9 mouse cellular contexts compared by ENCODE assay signal in the genomic region with DNA sequence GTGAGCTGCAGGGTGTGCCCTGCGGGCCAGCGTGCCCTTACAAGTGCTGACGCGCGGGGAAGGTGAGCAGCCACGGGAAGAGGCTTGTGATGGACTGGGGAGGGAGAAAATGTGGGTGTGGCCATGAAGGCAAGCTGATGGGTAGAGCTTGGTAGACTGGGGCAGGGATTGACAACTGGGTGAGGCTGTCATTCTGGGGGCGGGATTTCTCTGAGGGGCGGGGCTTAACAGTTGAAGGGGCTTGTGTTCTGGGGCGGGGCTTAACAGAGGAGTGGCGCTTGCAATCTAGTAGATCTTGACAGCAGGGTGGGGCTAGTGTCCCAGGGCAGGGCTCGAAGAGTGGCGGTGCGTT. TPM values are rescaled to one million over a fixed set of nuclear protein-coding genes. Genes with fewer than 3 reads are reported as not detected.
A peak's percentile ranks its signal among the peaks of the same experiment; 100 is the strongest.
DNase-seq lines count a peak whose midpoint lies in the region; ATAC-seq lines count a peak whose summit lies in the region.
"Had no signal": no experiment of that assay in that cellular context is flagged by ENCODE, and none has a peak within 500 bp of the region (broad histone marks: within the 10 kb centered on the region; RNA-seq: fewer than 3 reads in every experiment).

No protein-coding gene starts in this region.

- peaks cover 37% of the 10 kb centered on the region for H3K4me1 ChIP-seq in heart, embryonic 13.5 days
- H3K4me1 ChIP-seq in embryonic facial prominence, embryonic 15.5 days, result peaks cover 38% of the 10 kb centered on the region
- peaks cover 44% of the 10 kb centered on the region for H3K4me1 ChIP-seq in midbrain, embryonic 13.5 days (replicated peaks)

- H3K27ac ChIP-seq in heart, embryonic 13.5 days (replicated peaks), result 0 out of 2 replicates have a peak overlapping the region, but pooled peaks have one; percentile 13
- peak overlapping the region; percentile 51; the same call in 1 of the 2 replicates for H3K27ac ChIP-seq in embryonic facial prominence, embryonic 15.5 days (replicated peaks)
- no peak overlapping the region for H3K27ac ChIP-seq in midbrain, embryonic 13.5 days

- WGBS in heart, embryonic 13.5 days, result 2% methylated on average over 13 of the region's 13 CpGs
- WGBS in embryonic facial prominence, embryonic 15.5 days, result 0% methylated on average over 12 of the region's 13 CpGs
- WGBS in midbrain, embryonic 13.5 days, result 2% methylated on average over 13 of the region's 13 CpGs

- no peak for DNase-seq in heart, postnatal 36 days
- peak; percentile 94 for DNase-seq in ES-CJ7 (ENCODE audit: low read depth, low spot score)
- peak; percentile 85 to 89 for DNase-seq in kidney, postnatal 4 days
- no peak for DNase-seq in ovary, postnatal 10 days (ENCODE audit: low spot score)
- DNase-seq in T-cell, adult 2 months (ENCODE audit: low spot score), result no peak

- peak overlapping the region; percentile 67; the same call in 1 of the 2 replicates for H3K9ac ChIP-seq in heart, embryonic 13.5 days
- no peak overlapping the region for H3K9ac ChIP-seq in embryonic facial prominence, embryonic 15.5 days
- no peak overlapping the region for H3K9ac ChIP-seq in midbrain, embryonic 13.5 days (replicated peaks)

- intact Hi-C loops in heart, postnatal 36 days (cut with DNase I), result no loop called here

- no peaks in the 10 kb centered on the region for H3K36me3 ChIP-seq in heart, embryonic 13.5 days
- no peaks in the 10 kb centered on the region for H3K36me3 ChIP-seq in embryonic facial prominence, embryonic 15.5 days
- no peaks in the 10 kb centered on the region for H3K36me3 ChIP-seq in midbrain, embryonic 13.5 days

- peak; percentile 35; the same call in 1 of the 2 replicates for ATAC-seq in heart, embryonic 13.5 days (ENCODE audit: extremely low read depth, insufficient number of reproducible peaks, low FRiP score, low TSS enrichment)
- peak; percentile 70; the same call in 1 of the 2 replicates for ATAC-seq in embryonic facial prominence, embryonic 15.5 days (ENCODE audit: insufficient number of reproducible peaks, low FRiP score, low TSS enrichment, low read depth)
- ATAC-seq in midbrain, embryonic 13.5 days, result no peak

- H3K4me3 ChIP-seq in heart, embryonic 13.5 days, result peak overlapping the region; percentile 53
- H3K4me3 ChIP-seq in embryonic facial prominence, embryonic 15.5 days (replicated peaks), result peak overlapping the region; percentile 48
- H3K4me3 ChIP-seq in midbrain, embryonic 13.5 days (replicated peaks), result peak overlapping the region; percentile 38

- H3K4me2 ChIP-seq in heart, embryonic 13.5 days, result peak overlapping the region; percentile 80
- peak overlapping the region; percentile 87 for H3K4me2 ChIP-seq in embryonic facial prominence, embryonic 15.5 days (replicated peaks)
- H3K4me2 ChIP-seq in midbrain, embryonic 13.5 days (replicated peaks), result peak overlapping the region; percentile 66

- H3K27me3 ChIP-seq in heart, embryonic 13.5 days (replicated peaks), result peaks cover 67% of the 10 kb centered on the region
- peaks cover 13% of the 10 kb centered on the region for H3K27me3 ChIP-seq in embryonic facial prominence, embryonic 15.5 days
- peaks cover 73% of the 10 kb centered on the region for H3K27me3 ChIP-seq in midbrain, embryonic 13.5 days

- no peaks in the 10 kb centered on the region for H3K9me3 ChIP-seq in heart, embryonic 13.5 days
- no peaks in the 10 kb centered on the region for H3K9me3 ChIP-seq in embryonic facial prominence, embryonic 15.5 days (replicated peaks)
- H3K9me3 ChIP-seq in midbrain, embryonic 13.5 days, result no peaks in the 10 kb centered on the region

RNA-seq across cellular contexts. Expression of a gene that starts 3.6 kb away (rescaled TPM):
- 23.8 and 27.3 TPM in 2 replicates for polyA plus RNA-seq in heart, embryonic 13.5 days (2015; fragmentation: Nextera tagmentation; extraction: Ambion mirVana)
- total RNA-seq in heart, postnatal 36 days (2021), result 1 to 10 TPM; 4.2 to 4.3 TPM
- 20.1 and 20.2 TPM in 2 replicates for polyA plus RNA-seq in embryonic facial prominence, embryonic 15.5 days (2015; fragmentation: Nextera tagmentation; extraction: Ambion mirVana)
- 0.63 and 1.1 TPM in 2 replicates for polyA plus RNA-seq in midbrain, embryonic 13.5 days (2015; fragmentation: Nextera tagmentation; extraction: Ambion mirVana)

RNA-seq across cellular contexts. Expression of a gene that starts 10.1 kb away (rescaled TPM):
- 0.51 TPM in 1 of 2 replicates, not detected in the other for polyA plus RNA-seq in heart, embryonic 13.5 days (2015; fragmentation: Nextera tagmentation; extraction: Ambion mirVana)
- total RNA-seq in heart, postnatal 36 days (2021), result not detected
- polyA plus RNA-seq in embryonic facial prominence, embryonic 15.5 days (2015; fragmentation: Nextera tagmentation; extraction: Ambion mirVana), result 0.07 TPM in 1 of 2 replicates, not detected in the other
- not detected in 2 replicates for polyA plus RNA-seq in midbrain, embryonic 13.5 days (2015; fragmentation: Nextera tagmentation; extraction: Ambion mirVana)

RNA-seq across cellular contexts. Expression of a gene that starts 12.7 kb away (rescaled TPM):
- polyA plus RNA-seq in heart, embryonic 13.5 days (2015; fragmentation: Nextera tagmentation; extraction: Ambion mirVana), result 67.1 and 69.3 TPM in 2 replicates
- total RNA-seq in heart, postnatal 36 days (2021), result 10 to 100 TPM; 56.0 to 87.0 TPM
- 88.1 and 96.6 TPM in 2 replicates for polyA plus RNA-seq in embryonic facial prominence, embryonic 15.5 days (2015; fragmentation: Nextera tagmentation; extraction: Ambion mirVana)
- polyA plus RNA-seq in midbrain, embryonic 13.5 days (2015; fragmentation: Nextera tagmentation; extraction: Ambion mirVana), result 246 and 261 TPM in 2 replicates

RNA-seq across cellular contexts. Expression of a gene that starts 13.9 kb away (rescaled TPM):
- polyA plus RNA-seq in heart, embryonic 13.5 days (2015; fragmentation: Nextera tagmentation; extraction: Ambion mirVana), result 61.4 and 66.3 TPM in 2 replicates
- total RNA-seq in heart, postnatal 36 days (2021), result 10 to 100 TPM; 23.6 to 24.6 TPM
- polyA plus RNA-seq in embryonic facial prominence, embryonic 15.5 days (2015; fragmentation: Nextera tagmentation; extraction: Ambion mirVana), result 110 and 127 TPM in 2 replicates
- polyA plus RNA-seq in midbrain, embryonic 13.5 days (2015; fragmentation: Nextera tagmentation; extraction: Ambion mirVana), result 71.5 and 82.3 TPM in 2 replicates

RNA-seq across cellular contexts. Expression of a gene that starts 25.8 kb away (rescaled TPM):
- polyA plus RNA-seq in heart, embryonic 13.5 days (2015; fragmentation: Nextera tagmentation; extraction: Ambion mirVana), result 0.17 TPM in 1 of 2 replicates, not detected in the other
- total RNA-seq in heart, postnatal 36 days (2021), result not detected
- polyA plus RNA-seq in embryonic facial prominence, embryonic 15.5 days (2015; fragmentation: Nextera tagmentation; extraction: Ambion mirVana), result 2.5 and 3.9 TPM in 2 replicates
- 1.1 and 1.3 TPM in 2 replicates for polyA plus RNA-seq in midbrain, embryonic 13.5 days (2015; fragmentation: Nextera tagmentation; extraction: Ambion mirVana)
- total RNA-seq: neutrophil, adult 5-6 weeks had no signal

Comparison
In these comparisons a context has a peak if more than half of its experiments do, and no peak if none do; other contexts are left out.
1. DNase-seq: peak in ES-CJ7 (single experiment) and kidney, postnatal 4 days (2 of 2); none in heart, postnatal 36 days (0 of 2), ovary, postnatal 10 days (single experiment) and T-cell, adult 2 months (single experiment).
2. RNA of a gene that starts 3.6 kb away (polyA plus RNA-seq): 23.8 to 27.3 TPM in heart, embryonic 13.5 days and 20.1 to 20.2 TPM in embryonic facial prominence, embryonic 15.5 days; 0.63 to 1.1 TPM in midbrain, embryonic 13.5 days; every median in the first group is over 10 times any median in the second.
3. Peak in every context shown above with its lines, with median percentiles within 50 percentile points of each other: H3K4me2 ChIP-seq and H3K4me3 ChIP-seq.